Mouse (Mus musculus) lung, embryonic 16.5 days (tissue): Measurements from ENCODE around the gene Pacsin2. TPM values are rescaled to one million over a fixed set of nuclear protein-coding genes. Genes with fewer than 3 reads are reported as not detected.
A peak's percentile ranks its signal among the peaks of the same experiment; 100 is the strongest.

Source experiments
- ATAC-seq: fragments of 200-750 bp; cut with Nextera tagmentation; 2 replicates; pipeline ENCODE4 v1.8.0; 2017; ENCODE audit warnings: low read depth, mild to moderate bottlenecking, moderate library complexity
- H3K27ac ChIP-seq: fragments of 300-500 bp; sonication (generic); 2 replicates; pipeline ENCODE4 v1.5.1; 2014; ENCODE audit warnings: mild to moderate bottlenecking, control low read depth, low read length
- H3K27me3 ChIP-seq: fragments of 300-500 bp; sonication (generic); 2 replicates; pipeline ENCODE4 v1.6.1; 2014; ENCODE audit warnings: low read depth, low read length, mixed read lengths; ENCODE audit not compliant: control insufficient read depth, insufficient read depth
- H3K36me3 ChIP-seq: fragments of 300-500 bp; sonication (generic); 2 replicates; pipeline ENCODE4 v1.6.1; 2014; ENCODE audit warnings: low read length; ENCODE audit not compliant: control insufficient read depth, insufficient read depth
- H3K4me1 ChIP-seq: fragments of 300-500 bp; sonication (generic); replicated peaks from 2 replicates; pipeline ENCODE4 v1.6.1; 2014; ENCODE audit warnings: low read length, mixed read lengths; ENCODE audit not compliant: control insufficient read depth, insufficient read depth
- H3K4me2 ChIP-seq: fragments of 300-500 bp; sonication (generic); 2 replicates; pipeline ENCODE4 v1.6.1; 2014; ENCODE audit warnings: low read depth, low read length, control low read depth
- H3K4me3 ChIP-seq: fragments of 300-500 bp; sonication (generic); 2 replicates; pipeline ENCODE4 v1.5.1; 2014; ENCODE audit warnings: mild to moderate bottlenecking, low read length, control low read depth
- H3K9ac ChIP-seq: fragments of 300-500 bp; sonication (generic); 2 replicates; pipeline ENCODE4 v1.6.1; 2014; ENCODE audit warnings: low read length, control low read depth
- H3K9me3 ChIP-seq: fragments of 300-500 bp; sonication (generic); 2 replicates; pipeline ENCODE4 v1.6.1; 2016; ENCODE audit warnings: low read length; ENCODE audit not compliant: control insufficient read depth
- WGBS: fragments of 180-500 bp; shearing (Covaris S2); extraction: QIAGEN DNeasy Blood & Tissue Kit; methylation state at CpG from one replicate; pipeline ENCODE4 v1.1.7; 2014; 5-methylcytosine and 5-hydroxymethylcytosine counted together
- polyA plus RNA-seq: library from polyadenylated mRNA; unstranded; fragments of >200 nt; fragmentation: Nextera tagmentation; extraction: Ambion mirVana; gene quantifications from 2 replicates; pipeline ENCODE4 v1.2.1, GENCODE M21; 2015

Pacsin2 gene
- polyA plus RNA-seq, 1 experiment from 2014 or later = 71.4 TPM

DNA sequence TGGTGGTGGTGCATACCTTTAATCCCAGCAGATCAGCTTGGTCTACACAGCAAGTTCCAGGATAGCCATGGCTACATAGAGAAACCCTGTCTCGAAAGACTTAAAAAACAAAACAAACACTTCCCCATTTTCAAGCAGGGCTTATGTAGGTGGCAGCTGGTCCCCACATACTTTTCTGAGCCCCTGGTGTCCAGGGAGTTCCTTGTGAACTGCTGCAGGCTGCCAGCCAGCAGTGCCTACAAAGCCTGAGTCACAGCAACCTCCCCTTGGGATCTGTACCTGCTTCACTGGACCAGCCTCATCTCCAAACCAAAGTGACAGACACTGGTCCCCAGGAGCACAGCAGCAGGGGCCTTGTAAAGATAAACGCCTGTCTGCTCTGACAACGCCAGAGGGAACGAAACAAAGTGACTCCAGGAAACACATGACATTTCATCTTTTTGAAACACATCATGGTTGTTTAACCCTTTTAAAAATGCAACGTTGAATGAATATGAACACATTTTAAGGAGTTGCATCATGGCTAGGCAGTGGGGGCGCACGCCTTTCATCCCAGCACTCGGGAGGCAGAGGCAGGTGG is 18.3 kb upstream of the Pacsin2 start:
- Histone ChIP-seq H3K9me3 (no peaks in the 10 kb centered on the region), H3K36me3 (no peaks in the 10 kb centered on the region; the same call in 1 of the 2 replicates), H3K4me3 (no peak overlapping the region), H3K27me3 (no peaks in the 10 kb centered on the region), H3K27ac (no peak overlapping the region), H3K4me2 (no peak overlapping the region), H3K9ac (no peak overlapping the region), H3K4me1 (no peaks in the 10 kb centered on the region)
- no peak for ATAC-seq
- 64% methylated on average over 8 of the region's 8 CpGs for WGBS

DNA sequence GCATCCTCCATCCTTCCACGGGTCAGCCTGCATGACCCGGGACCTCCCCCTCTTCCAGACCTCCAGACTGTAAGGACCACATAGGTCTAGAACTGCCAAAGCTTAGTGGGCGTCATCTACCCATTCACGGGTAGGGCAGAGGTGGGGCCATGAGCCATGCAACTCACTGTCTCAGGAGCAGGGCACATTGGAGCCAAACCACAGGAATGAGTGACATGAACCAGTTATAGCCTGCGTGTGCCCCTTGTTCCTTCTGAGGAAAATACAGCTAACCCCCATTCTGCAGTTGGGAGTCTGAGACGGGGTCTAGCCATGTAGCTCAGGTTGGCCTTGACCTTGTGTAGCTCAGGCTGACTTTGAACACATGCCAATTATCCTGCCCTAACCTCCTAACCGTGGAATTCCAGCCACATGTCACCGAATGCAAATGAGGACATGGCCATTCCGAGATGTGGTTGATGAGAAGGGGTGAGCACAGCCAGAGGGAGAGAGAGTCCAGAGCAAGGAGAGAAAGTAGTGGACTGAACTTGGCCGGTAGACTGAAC is 16.9 kb upstream of the Pacsin2 start:
- Histone ChIP-seq H3K9me3 (no peaks in the 10 kb centered on the region), H3K4me2 (no peak overlapping the region), H3K9ac (no peak overlapping the region), H3K27me3 (no peaks in the 10 kb centered on the region), H3K27ac (no peak overlapping the region), H3K36me3 (no peaks in the 10 kb centered on the region), H3K4me1 (no peaks in the 10 kb centered on the region; the same call in 1 of the 2 replicates), H3K4me3 (no peak overlapping the region)
- no peak for ATAC-seq
- WGBS = 61% methylated on average over 10 of the region's 10 CpGs

DNA sequence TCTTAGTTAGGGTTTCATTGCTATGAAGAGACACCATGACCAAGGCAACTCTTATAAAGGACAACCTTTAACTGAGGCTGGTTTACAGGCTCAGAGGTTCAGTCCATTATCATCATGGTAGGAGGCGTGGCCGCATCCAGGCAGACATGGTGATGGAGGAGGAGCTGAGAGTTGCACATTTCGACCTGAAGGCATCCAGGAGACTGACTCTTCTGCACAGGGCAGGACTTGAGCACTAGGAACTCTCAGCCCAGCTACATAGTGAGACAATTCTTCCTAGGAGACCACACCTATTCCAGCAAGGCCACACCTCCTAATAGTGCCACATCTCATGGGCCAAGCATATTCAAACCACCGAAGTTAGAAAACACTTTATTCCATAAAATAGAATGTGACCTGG is 15.4 kb upstream of the Pacsin2 start:
- H3K27ac ChIP-seq = no peak overlapping the region
- H3K36me3 ChIP-seq = no peaks in the 10 kb centered on the region
- no peaks in the 10 kb centered on the region for H3K9me3 ChIP-seq
- ATAC-seq = no peak
- no peak overlapping the region for H3K9ac ChIP-seq
- H3K4me3 ChIP-seq = no peak overlapping the region
- H3K4me2 ChIP-seq = no peak overlapping the region
- 82% methylated on average over 4 of the region's 4 CpGs for WGBS
- H3K27me3 ChIP-seq = no peaks in the 10 kb centered on the region
- H3K4me1 ChIP-seq = peaks cover 1% of the 10 kb centered on the region; the same call in 1 of the 2 replicates

DNA sequence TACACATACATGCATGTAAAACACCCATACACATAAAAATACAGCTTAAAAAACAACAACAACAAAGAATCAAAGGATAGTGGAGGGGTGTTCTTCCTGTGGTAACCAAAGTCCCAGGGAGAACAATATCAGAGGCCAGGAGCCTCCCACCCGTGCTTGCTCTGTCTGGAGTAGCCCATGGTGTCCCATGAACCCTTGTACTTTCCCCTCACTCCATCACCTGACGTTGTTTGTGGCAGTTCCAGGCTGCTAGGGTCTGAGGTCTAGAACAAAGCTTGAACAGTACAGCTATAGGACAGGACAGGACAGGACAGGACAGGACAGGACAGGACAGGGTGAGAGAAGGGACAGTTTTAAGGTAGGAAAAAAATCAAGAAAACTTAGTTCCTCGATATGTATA is 13.7 kb upstream of the Pacsin2 start:
- no peak overlapping the region for H3K9ac ChIP-seq
- no peak overlapping the region for H3K27ac ChIP-seq
- ATAC-seq = no peak
- no peaks in the 10 kb centered on the region for H3K9me3 ChIP-seq
- no peaks in the 10 kb centered on the region for H3K27me3 ChIP-seq
- no peak overlapping the region for H3K4me3 ChIP-seq
- no peaks in the 10 kb centered on the region for H3K36me3 ChIP-seq
- H3K4me1 ChIP-seq = peaks cover 9% of the 10 kb centered on the region
- WGBS = 71% methylated on average over 3 of the region's 3 CpGs
- H3K4me2 ChIP-seq = no peak overlapping the region

DNA sequence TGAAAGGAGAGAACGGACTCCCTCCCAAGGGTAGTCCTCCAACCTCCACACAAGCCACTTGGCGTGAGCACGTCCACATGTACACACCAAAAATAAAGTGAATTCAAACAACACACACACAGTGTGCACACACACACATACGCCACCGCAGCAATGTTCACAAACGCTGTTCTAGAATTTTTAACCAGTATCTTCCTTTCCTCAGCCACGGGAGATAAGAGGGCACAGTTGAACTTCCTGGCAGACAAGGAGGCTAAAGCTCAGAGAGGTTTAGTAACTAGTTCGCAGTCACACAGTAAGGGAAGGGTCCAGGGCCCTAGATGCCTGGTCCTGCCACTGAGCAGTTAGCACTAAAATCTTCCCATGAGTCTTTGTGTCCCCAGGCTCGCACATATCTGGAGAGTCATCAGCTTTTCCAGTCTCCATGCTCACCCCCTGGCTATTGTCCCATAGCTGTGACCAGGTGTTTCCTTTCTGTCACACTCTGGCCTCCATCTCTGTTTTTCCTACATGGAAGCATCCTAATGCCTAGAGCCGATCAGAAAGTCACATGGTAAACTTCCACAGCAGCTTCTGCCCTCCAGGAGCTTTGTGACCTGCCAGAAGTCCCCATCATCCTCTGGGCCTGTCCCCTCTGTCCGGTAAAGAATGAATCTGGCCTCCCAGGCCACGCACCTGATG is 12.3 kb upstream of the Pacsin2 start:
- no peak overlapping the region for H3K27ac ChIP-seq
- 60% methylated on average over 12 of the region's 12 CpGs for WGBS
- no peak overlapping the region for H3K4me2 ChIP-seq
- H3K4me1 ChIP-seq = peaks cover 9% of the 10 kb centered on the region
- H3K9ac ChIP-seq = no peak overlapping the region
- H3K27me3 ChIP-seq = no peaks in the 10 kb centered on the region
- H3K9me3 ChIP-seq = no peaks in the 10 kb centered on the region
- no peak overlapping the region for H3K4me3 ChIP-seq
- H3K36me3 ChIP-seq = no peaks in the 10 kb centered on the region
- ATAC-seq = peak; percentile 50; the same call in 1 of the 2 replicates

DNA sequence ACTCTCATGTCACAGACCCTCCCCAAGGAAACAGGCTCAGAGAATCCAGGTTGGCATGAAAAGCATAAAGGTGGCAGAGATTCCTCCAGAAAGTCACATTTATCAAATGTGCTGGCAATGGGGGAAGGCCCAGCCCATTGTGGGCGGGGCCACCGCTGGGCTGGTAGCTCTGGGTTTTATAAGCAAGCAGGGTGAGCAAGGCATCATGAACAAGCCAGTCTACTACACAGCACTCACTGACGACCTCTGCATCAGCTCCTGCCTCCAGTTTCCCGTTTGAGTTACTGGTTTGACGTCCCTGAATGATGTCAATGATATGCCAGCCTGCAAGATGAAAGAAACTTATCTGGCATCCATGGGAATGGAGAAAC is 10.0 kb upstream of the Pacsin2 start:
- Histone ChIP-seq H3K4me1 (peaks cover 9% of the 10 kb centered on the region), H3K9ac (no peak overlapping the region), H3K27ac (peak overlapping the region; percentile 33; the same call in 1 of the 2 replicates), H3K4me2 (no peak overlapping the region), H3K4me3 (no peak overlapping the region), H3K36me3 (no peaks in the 10 kb centered on the region), H3K9me3 (no peaks in the 10 kb centered on the region), H3K27me3 (no peaks in the 10 kb centered on the region)
- 23% methylated on average over 5 of the region's 5 CpGs for WGBS
- 0 out of 2 replicates have a peak, but pooled peaks have one; percentile 15 for ATAC-seq

DNA sequence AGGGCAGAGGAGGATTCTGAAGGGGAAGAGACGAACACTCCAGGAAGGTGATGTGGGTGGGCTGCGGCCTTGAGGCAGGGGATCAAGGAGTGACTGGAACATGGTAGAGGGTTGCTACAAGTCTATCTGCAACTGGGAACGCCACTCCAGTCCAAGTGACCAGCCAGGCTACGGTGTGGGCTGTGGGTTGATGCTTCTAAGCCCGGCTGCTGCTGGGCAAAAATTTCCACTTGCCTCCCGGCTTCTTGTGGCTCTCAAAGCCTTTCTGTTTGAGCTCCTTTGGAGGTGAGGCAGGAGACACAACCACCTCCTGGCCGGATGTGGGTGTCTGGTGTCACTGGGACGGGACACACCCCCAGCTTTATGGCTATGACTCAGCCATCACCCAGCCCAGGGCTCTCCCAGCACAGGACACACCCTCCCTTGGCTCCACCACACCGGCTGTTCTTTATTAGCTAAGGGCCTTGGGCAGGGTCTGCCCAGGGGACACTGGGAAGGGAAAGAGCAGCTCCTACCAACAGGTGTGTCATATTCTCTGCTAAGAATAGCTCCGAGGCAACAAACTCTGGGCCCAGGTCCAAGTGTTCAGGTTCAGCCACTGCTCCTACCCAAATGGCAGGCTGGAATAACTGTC is 9.5 kb upstream of the Pacsin2 start:
- H3K4me3 ChIP-seq = no peak overlapping the region
- peak overlapping the region; percentile 58 for H3K27ac ChIP-seq
- ATAC-seq = peak; percentile 85
- no peaks in the 10 kb centered on the region for H3K27me3 ChIP-seq
- no peaks in the 10 kb centered on the region for H3K36me3 ChIP-seq
- WGBS = 35% methylated on average over 10 of the region's 10 CpGs
- H3K9me3 ChIP-seq = no peaks in the 10 kb centered on the region
- peaks cover 9% of the 10 kb centered on the region for H3K4me1 ChIP-seq
- no peak overlapping the region for H3K9ac ChIP-seq
- H3K4me2 ChIP-seq = no peak overlapping the region

DNA sequence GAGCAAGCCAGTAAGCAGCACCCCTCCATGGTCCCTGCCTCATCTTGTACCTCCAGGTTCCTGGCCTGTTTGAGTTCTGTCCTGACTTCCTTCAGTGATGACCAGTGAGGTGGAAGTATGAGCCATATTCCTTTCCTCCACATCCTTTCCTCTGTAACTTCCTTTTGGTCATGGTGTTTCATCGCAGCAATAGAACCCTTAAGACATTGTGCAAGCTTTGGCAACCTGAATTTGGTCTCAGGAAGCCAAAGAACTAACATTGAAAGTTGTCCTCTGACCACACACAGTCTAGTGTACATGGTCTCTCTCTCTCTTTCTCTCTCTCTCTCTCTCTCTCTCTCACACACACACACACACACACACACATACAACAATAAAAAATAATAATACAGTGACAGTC is 8.8 kb upstream of the Pacsin2 start:
- H3K4me2 ChIP-seq = no peak overlapping the region
- 89% methylated on average over 1 of the region's 1 CpGs for WGBS

DNA sequence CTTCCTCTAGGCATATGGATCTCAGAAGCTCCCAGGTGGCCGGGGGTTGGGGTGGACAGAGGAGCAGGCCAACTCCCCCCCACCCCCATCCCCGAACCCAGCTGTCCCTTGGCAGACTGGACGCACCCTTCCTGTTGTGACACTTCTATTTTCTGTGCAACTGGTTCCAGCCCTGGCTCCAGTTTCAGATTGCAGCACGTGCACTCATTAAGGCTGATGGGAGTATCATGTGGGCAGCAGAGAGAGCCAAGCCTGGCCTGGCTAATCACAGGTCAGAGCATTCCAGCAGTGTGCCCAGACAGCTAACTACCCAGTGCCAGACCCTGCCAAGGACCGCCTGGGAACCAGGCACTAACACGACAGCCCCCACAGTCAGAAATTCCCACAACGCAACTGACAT is 7.1 kb upstream of the Pacsin2 start:
- WGBS = 50% methylated on average over 7 of the region's 7 CpGs
- peak; percentile 21; the same call in 1 of the 2 replicates for ATAC-seq
- no peaks in the 10 kb centered on the region for H3K9me3 ChIP-seq
- no peaks in the 10 kb centered on the region for H3K36me3 ChIP-seq
- peaks cover 9% of the 10 kb centered on the region for H3K4me1 ChIP-seq
- no peaks in the 10 kb centered on the region for H3K27me3 ChIP-seq
- H3K4me3 ChIP-seq = no peak overlapping the region
- H3K27ac ChIP-seq = no peak overlapping the region
- no peak overlapping the region for H3K4me2 ChIP-seq
- no peak overlapping the region for H3K9ac ChIP-seq

More for the DNA sequence above, 8.8 kb upstream of the Pacsin2 start:
- peaks cover 9% of the 10 kb centered on the region for H3K4me1 ChIP-seq
- H3K4me3 ChIP-seq = no peak overlapping the region
- H3K9ac ChIP-seq = no peak overlapping the region
- no peaks in the 10 kb centered on the region for H3K27me3 ChIP-seq
- no peak for ATAC-seq
- H3K36me3 ChIP-seq = no peaks in the 10 kb centered on the region
- H3K9me3 ChIP-seq = no peaks in the 10 kb centered on the region
- H3K27ac ChIP-seq = no peak overlapping the region
